Mouse (Mus musculus) mouse trophoblast stem cell (cell line): ENCODE data around the gene Notch3.
"Not testable (repeated sequence)": the region's sequence is repeated elsewhere in the genome, so short reads cannot be mapped to it uniquely, and the experiment has no call there.

ENCODE experiments used
- in situ Hi-C, 2 experiments: fragments of 300-500 bp; cut with MseI, MboI; formaldehyde crosslinking; loops; 2 replicates in 1 of 2; 3 replicates in 1 of 2; pipeline ENCODE4 v1.15.1; 2025

Notch3 gene

DNA sequence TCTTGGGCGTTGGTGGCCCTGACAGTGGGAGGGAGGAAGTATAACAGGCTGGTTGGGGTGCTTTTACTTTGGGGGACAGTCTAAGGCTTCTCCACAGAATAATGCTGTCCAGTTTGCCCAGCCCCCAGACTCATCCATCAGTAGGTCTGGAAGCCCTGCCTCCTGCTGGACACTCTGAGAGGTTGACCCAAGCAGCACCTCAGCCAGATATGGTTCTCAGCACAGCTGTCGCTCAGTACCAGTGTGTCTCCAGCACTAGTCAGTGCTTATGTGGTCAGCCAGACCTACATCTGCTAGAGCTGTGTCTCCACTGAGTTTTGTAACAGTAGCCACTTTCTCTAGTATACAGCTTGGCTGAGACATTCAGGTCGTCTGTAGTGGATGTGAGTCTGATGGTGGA lies 48.2 kb downstream of the Notch3 start:
- in situ Hi-C loops, result no loop called here

DNA sequence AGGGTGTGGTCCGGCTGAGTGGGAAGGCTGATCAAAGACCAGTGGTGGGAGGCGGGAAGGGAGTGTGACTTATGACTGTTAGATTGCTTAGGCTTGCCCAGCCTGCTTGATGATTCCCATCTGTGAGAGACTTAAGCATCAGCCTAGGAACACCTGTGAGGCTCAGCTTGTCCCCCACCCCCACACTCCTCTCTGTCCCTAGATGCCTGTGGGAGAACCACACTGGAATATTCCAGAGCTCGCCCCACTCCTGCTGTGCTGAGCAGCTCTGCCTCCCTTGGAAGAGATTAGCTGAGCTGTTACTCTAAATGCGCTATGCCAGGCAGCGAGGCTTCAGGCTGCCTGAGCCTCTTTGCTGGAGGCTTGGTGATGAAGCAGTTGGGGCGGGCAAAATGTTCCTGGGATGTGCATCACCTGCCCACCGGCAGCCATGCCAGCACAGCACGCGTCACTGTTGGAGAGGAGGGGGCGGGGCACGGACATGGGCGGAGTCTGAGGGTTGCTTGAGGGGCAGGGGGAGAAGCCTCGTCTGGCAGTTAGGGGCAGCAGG lies 48.7 kb downstream of the Notch3 start:
- in situ Hi-C loops, result not testable (repeated sequence)

DNA sequence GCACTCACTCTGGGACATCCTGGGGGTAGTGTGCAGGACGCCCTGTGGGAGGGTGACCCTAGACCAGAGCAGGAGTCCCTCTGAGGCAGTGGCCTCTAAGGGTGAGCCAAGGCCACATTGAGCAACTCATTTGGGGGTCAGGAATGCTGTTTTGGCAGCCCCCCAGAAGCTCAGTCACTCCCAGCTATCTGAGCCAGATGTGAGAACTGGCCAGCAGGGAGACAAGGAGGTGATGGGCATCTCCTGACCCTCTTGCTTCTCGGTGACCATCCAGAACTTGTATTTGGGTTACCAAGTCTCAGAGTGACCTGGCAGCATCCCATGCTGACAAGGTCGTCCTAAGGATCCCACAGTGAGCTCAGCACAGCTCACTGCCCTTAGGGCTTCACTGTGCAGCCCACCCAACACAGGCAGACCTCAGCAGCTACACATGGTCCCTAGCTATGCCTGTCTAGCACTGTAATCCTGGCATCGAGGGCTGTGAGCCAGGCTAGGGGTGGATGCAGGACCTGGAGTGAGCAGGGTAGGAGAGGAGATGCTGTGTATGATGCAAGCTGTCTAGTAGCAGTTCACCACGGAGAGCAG lies 49.3 kb downstream of the Notch3 start:
- in situ Hi-C loops, result no loop called here

DNA sequence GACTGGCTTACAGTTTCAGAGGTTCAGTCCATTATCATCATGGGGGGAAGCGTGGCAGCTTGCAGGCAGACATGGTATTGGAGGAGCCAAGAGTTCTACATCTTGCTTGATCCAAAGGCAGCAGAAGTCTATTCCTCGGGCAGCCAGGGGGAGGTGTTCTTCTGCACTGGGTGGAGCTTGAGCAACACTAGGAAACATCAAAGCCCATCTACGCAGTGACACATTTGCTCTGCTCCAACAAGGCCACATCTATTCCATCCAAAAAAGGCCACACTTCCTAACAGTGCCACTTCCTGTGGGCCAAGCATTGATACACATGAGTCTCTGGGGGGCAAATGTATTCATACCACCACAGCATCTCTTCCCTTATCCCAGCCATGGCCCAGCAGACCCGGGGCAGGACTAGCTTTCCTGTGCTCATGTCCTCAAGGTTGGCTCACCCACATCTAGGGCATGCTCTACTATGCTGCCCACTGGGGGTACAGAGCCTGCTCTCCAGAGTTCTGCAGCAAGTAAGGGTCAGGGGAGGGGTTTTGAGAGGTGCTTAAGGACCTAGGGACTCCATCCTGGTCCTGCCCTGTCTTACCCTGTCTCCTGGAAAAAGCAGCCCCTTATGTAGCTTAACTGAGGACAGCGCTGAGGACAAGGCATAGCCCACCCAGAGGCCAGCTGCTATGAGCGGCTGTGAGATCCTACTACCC lies 49.9 kb downstream of the Notch3 start:
- in situ Hi-C loops, result no loop called here

DNA sequence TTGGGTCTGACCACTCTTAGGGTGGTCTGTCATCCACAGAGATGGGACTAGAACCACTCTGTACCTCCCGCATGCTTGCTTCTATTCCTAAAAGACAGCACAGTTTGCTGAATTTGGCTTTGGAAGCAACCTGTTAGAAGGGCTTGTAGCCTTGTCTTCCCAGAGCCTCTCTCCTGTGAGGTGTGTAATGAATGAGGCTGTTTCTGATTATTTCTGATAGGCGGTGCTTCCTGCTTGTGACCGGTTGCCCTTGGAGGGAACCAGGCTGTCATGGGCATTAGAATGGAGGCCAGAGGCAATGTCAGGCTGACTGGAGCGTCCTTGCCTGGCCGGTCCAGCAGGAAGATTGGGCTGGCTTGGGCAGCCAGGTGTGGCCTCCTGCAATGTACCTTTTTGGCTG lies 52.2 kb downstream of the Notch3 start:
- in situ Hi-C loops, result not testable (repeated sequence)

- in situ Hi-C loops, result no loop called here
Measured at GRCm38 (mm10) chr17:32113523-32114421, 52.9 kb downstream of the Notch3 start.

- in situ Hi-C loops, result no loop called here
Measured at GRCm38 (mm10) chr17:32113255-32113522, 53.5 kb downstream of the Notch3 start.

DNA sequence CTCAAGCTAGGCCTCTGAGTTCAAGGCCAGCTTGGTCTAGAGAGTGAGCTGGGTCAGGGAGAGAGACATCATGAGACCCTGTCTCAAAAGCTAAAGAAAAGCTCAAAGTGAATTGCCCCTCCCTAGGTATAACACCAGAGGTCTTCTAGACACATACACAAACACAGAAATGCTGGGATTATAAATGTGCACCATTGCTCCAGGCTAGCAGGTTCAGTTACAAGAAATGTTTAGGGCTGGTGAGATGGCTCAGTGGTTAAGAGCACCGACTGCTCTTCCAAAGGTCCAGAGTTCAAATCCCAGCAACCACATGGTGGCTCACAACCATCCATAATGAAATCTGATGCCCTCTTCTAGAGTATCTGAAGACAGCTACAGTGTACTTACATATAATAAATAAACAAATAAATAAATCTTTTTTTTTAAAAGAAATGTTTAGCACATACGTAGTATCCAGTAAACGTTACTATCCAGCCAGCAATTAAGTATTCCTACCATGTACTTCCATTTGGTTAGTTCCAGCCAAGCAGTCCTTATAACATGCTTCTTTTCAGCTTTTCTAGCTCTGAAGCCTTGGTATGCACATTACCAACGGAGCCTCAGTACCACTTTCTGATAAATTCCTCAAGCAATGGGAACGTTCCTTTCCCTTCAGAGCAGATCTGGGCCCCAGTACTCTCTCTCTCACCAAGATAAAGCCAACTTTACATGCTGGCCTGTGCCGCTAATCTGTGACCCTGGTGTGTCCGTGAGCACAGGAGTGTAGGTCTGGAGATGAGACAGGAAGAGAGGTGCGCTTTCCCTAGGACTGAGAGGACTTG lies 54.0 kb downstream of the Notch3 start:
- in situ Hi-C loops, result no loop called here

- in situ Hi-C loops, result no loop called here
Measured at GRCm38 (mm10) chr17:32110980-32111780, 55.5 kb downstream of the Notch3 start.

DNA sequence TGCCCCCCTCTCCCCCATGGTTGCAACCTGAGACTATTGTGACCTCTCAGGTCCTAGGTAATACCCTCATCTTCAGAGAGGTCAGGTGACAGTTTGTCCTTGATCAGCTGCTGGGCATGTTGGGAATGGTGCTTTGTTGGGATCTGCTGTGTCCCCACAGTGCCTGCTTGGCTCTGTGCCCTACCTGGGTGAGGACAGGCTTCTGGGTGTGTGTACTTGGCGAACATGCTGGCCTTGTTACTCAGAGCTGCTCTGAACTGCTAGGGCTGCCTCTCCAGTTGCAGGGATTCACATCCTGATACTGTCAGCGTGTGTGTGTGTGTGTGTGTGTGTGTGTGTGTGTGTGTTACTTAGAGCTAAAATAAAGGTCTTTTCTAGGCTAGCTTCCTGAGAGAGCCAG lies 56.2 kb downstream of the Notch3 start:
- in situ Hi-C loops, result no loop called here

GRCm38 (mm10) chr17:32109201-32109940 lies 57.3 kb downstream of the Notch3 start:
- in situ Hi-C loops, result no loop called here

DNA sequence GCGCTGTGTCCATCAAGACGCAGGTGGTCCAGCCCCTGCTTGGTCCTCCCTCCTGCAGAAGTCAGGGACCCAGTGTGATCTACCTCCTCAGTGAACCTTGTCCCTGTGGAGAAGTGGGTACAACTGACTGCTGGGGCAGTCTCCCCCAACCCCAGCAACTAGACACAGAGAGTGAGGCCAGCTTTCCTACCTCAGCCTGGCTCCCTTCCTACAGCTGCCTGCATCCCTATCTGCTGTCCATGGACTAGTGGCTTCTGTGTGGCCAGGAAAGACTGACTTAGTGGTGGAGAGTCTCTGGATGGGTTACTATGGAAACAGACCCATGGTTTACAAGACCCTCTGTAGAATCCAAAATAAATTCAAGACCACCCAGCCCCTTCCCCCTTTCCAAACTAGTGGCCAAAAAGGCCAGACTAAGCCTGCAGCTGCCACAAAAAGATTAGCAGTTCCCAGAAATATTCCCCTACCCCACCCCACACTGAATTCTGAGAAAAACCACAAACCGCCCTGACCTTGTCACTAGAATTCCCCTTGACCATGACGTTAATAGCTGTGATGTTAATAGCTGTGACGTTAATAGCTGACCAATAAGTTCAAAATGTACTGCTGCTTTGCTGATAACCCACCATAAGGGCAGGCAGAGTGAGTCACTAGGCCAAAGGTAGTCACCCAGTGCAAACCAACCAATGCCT lies 58.2 kb downstream of the Notch3 start:
- in situ Hi-C loops, result not testable (repeated sequence)

- in situ Hi-C loops, result no loop called here
Measured at GRCm38 (mm10) chr17:32107877-32108276, 58.8 kb downstream of the Notch3 start.

DNA sequence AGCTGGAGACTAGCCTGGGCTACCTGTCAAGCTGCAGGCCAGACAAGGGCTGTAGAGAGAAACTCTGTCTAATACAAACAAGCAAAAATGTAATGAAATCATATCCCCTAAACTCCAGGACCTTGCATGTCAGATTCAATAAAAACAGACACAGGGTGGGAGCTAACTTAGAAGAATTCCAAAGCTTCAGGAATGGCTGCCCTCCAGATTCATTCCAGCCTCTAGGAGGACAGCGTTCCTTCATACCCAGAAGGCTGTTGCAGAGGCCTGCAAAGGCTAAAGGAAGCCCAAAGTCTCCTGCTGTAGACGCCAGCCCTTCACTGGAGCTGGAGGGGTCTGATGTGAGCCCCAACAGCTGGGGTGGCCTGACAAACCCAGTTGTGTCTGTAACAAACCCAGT lies 60.3 kb downstream of the Notch3 start:
- in situ Hi-C loops, result no loop called here

- in situ Hi-C loops, result no loop called here
Measured at GRCm38 (mm10) chr17:32103054-32103453, 63.6 kb downstream of the Notch3 start.

GRCm38 (mm10) chr17:32099943-32100586 lies 66.6 kb downstream of the Notch3 start:
- in situ Hi-C loops, result no loop called here

GRCm38 (mm10) chr17:32099574-32099942 lies 67.1 kb downstream of the Notch3 start:
- in situ Hi-C loops, result no loop called here

GRCm38 (mm10) chr17:32098905-32099304 lies 67.7 kb downstream of the Notch3 start:
- in situ Hi-C loops, result not testable (repeated sequence)

DNA sequence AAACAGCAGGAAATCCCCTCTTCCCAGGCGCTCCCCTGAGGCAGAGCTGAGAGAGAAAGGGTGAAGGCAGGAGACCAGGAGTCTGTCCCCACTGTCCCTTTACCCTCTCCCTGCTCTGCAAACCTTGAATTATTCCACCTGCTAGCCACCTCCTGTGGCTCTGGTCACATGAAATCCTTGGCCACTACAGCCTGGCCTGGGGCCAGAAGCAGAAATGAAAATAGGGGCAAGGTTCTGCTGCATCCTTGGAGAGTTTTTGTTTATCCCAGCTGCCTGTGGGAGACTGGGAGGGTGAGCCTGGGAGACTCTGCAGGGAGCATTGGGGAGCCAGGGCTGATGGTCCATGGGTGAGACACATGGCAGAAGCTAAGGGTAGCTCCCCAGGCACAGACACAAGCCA lies 69.0 kb downstream of the Notch3 start:
- in situ Hi-C loops, result no loop called here
